Mouse (Mus musculus) cerebellum, adult 11-12 months (tissue): ENCODE measurements around the gene Spsb1.

ENCODE experiments used
- DNase-seq: peaks from one replicate; pipeline ENCODE4 v3.0.0; 2022

Gene Spsb1

GRCm38 (mm10) chr4:149983921-149984645, 29.2 kb upstream of the Spsb1 start:
- DNase-seq = peak; percentile 38

GRCm38 (mm10) chr4:149982154-149982553, 27.3 kb upstream of the Spsb1 start:
- no peak for DNase-seq

- DNase-seq = peak; percentile 84
Observed at GRCm38 (mm10) chr4:149979819-149980308, 25.0 kb upstream of the Spsb1 start.

- DNase-seq = no peak
Observed at GRCm38 (mm10) chr4:149978820-149979219, 24.0 kb upstream of the Spsb1 start.

GRCm38 (mm10) chr4:149977801-149978544, 23.1 kb upstream of the Spsb1 start:
- no peak for DNase-seq

- DNase-seq = no peak
Observed at GRCm38 (mm10) chr4:149977181-149977580, 22.3 kb upstream of the Spsb1 start.

DNA sequence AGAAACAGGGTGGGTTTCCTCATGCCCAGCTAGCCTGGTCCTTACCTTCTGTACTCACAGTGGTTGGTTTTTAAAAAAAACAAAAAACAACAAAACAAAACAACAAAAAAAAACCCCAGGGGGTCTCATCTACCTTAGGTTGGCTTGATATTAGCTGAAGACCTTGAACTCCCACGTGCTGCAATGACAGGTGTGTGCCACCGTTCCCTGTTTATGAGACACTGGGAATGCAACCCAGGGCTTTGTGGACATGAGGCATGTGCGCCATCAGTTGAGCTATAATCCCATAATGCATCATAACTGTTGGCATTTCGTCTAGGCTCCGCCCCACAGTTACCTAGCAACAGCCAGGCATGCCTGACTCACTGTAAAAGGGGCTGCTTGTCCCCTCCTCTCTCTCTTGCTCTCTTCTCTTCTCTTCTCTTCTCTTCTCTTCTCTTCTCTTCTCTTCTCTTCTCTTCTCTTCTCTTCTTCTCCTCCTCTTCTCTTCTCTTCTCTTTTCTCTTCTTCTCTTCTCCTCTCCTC, 20.9 kb upstream of the Spsb1 start:
- no peak for DNase-seq

GRCm38 (mm10) chr4:149975291-149975690, 20.4 kb upstream of the Spsb1 start:
- no peak for DNase-seq

- no peak for DNase-seq
Observed at GRCm38 (mm10) chr4:149971393-149971792, 16.6 kb upstream of the Spsb1 start.

DNA sequence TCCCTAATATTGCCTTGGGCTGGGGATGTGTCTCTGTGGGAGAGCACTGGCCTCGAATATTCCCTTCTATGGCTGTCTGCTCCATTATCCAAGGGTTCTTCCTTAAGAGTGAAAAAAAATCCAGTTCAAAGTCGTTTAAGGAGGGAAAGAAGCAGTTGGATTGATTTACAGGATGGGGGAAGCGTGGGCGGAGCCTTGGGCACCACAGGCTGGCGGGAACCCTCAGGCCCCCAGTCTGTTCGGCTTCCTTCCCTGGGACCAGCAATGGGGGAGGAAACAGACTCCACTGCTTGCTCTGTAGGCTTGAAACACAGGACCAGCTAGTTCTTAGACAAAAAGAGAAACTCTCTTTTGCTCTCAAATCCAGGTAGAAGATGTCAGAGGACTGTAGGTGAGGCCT, 13.7 kb upstream of the Spsb1 start:
- no peak for DNase-seq

GRCm38 (mm10) chr4:149966963-149967362, 12.1 kb upstream of the Spsb1 start:
- DNase-seq = no peak

DNA sequence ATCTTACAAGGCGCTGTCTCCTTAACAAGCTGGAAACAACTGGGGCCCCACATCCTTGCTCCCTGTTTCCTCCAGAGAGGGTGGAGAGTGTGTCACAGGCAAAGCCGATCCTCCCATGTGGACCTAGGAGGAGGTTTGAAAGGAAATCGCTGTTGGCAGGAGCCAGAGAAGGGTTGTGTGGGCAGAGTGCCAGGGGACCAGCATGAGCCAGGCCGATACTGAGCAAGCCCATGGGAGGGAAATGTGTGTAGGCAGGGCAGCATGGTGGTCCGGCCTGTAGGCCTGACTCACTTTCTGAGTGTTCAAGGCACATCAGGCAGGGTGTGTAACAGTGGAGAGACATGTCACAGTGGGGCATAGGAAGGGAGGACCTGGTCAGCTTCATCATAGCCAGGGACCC, 11.4 kb upstream of the Spsb1 start:
- DNase-seq = peak; percentile 60

- DNase-seq = no peak
Observed at GRCm38 (mm10) chr4:149965672-149966071, 10.8 kb upstream of the Spsb1 start.

DNA sequence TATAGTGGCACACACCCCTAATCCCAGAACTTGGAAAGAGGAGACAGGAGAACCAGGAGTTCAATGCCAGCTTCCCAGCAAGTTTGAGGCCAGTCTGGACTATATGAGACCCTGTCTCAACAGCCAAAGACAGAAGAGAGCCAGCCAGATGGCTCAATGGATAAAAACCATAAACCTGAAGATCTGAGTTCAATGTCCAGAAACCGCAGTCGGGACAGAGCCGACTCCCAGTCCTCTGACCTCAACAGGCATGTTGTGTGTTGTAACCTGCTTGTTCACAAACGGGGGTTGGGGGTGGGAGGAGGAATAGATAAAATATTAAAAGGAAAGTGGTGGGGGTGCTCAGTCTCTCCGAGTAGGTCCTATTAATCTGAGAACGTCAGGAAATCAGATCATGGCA, 10.4 kb upstream of the Spsb1 start:
- DNase-seq = no peak

- no peak for DNase-seq
Observed at GRCm38 (mm10) chr4:149964770-149965169, 9.9 kb upstream of the Spsb1 start.

DNA sequence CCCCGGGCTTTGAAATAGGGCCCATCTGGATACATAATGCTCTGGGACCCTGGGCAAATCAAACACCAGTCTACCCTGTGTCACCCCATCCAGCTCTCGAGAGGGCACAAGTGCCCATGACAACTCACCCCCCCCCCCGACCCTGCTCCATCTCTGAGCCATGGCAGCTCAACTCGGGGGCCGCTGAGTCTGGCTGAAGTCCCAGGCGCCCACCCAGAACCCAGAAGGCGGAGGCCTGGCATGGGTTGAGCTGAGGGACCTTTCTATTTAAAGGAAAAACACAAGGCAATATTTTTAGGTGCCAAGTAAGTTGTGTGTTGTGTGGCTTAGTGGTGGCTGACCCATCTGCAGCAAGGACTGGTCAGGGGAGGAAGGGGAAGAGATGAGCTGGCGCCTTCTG, 9.4 kb upstream of the Spsb1 start:
- DNase-seq = no peak

- DNase-seq = no peak
Observed at GRCm38 (mm10) chr4:149960391-149960790, 5.5 kb upstream of the Spsb1 start.

DNA sequence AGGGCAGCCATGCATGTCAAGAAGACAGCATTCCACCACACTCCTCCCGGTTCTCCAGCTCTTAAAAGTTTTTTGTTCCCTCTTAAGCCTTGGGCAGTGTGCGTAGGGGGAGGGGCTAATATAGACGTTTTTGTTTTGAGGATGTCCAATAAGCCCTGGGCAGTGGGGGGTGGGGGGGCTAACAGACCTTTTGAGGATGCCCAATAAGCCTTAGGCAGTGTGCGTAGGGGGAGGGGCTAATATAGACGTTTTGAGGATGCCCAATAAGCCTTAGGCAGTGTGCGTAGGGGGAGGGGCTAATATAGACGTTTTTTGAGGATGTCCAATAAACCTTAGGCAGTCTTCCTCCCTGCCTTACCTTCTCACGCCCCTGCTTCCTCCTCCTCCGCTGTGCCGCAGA, 5.0 kb upstream of the Spsb1 start:
- no peak for DNase-seq

DNA sequence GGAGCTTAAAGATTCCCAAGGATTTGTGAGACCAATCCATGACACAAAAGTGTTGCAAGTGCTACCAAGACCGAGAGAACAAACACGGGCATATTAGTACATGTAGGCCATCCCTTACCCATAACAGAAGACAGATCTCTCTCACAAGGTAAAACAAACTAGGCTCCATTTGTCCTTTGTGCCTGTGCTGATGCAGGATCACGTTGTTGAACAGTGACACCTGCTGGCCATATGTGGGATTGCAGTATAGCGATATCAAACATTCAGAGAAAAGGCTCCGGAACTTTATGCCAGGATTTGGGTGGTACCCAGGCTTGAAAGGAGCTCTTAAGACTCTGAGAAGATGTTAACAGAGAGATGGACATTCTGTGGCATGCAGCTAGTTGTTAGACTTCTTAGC, 3.7 kb upstream of the Spsb1 start:
- peak; percentile 61 for DNase-seq

- no peak for DNase-seq
Observed at GRCm38 (mm10) chr4:149956048-149956447, 1.2 kb upstream of the Spsb1 start.

GRCm38 (mm10) chr4:149955631-149956030, 788 bp upstream of the Spsb1 start:
- no peak for DNase-seq

GRCm38 (mm10) chr4:149953621-149954481, 992 bp downstream of the Spsb1 start:
- no peak for DNase-seq

GRCm38 (mm10) chr4:149952201-149952600, 2.6 kb downstream of the Spsb1 start:
- DNase-seq = peak; percentile 42
